Mouse (Mus musculus) effector memory CD4-positive, alpha-beta T cell, adult 7 months (primary cell): ENCODE results near the gene Muc5ac. TPM values are rescaled to one million over a fixed set of nuclear protein-coding genes. Genes with fewer than 3 reads are reported as not detected.

ENCODE experiments used
- polyA plus RNA-seq: library from polyadenylated mRNA; unstranded; fragments of 100-300 nt; shearing (Covaris generic); gene quantifications from one replicate; pipeline ENCODE4 v1.2.1, GENCODE M21; 2017

The Muc5ac gene
- polyA plus RNA-seq: not detected

GRCm38 (mm10) chr7:141788677-141789452 is at the start of gene Muc5ac:
Muc5ac (plus strand) TSS chr7:141788972.

GRCm38 (mm10) chr7:141838779-141839178 is 50.0 kb downstream of the Muc5ac start, which contains the start of gene Muc5b:
Muc5b (plus strand) TSS chr7:141839070.

Other genes with a start within 250 kb of the Muc5ac start
- 16.0 TPM for gene Chid1, start 249.1 kb upstream of the Muc5ac start, polyA plus RNA-seq
- 50.4 TPM for gene Ap2a2, start 226.8 kb upstream of the Muc5ac start, polyA plus RNA-seq
- 0.07 TPM for gene Muc6, start 133.7 kb upstream of the Muc5ac start, polyA plus RNA-seq
- gene Muc2, start 98.6 kb upstream of the Muc5ac start, polyA plus RNA-seq: 1.7 TPM
- not detected for gene Muc5b, start 50.1 kb downstream of the Muc5ac start, polyA plus RNA-seq
- gene Tollip, start 129.5 kb downstream of the Muc5ac start, polyA plus RNA-seq: 79.1 TPM
- gene Brsk2, start 160.8 kb downstream of the Muc5ac start, polyA plus RNA-seq: 0.39 TPM